Mouse (Mus musculus) thymus, adult 18-20 months (tissue): ENCODE data around the gene Olfr70.
A peak's percentile ranks its signal among the peaks of the same experiment; 100 is the strongest.

Source experiments
- DNase-seq, 2 experiments: peaks; one replicate each; pipeline ENCODE4 v3.0.0; 2022; ENCODE audit warnings: mixed read lengths in 2 of 2

Olfr70 gene

GRCm38 (mm10) chr4:43709869-43710268, 9.3 kb upstream of the Olfr70 start, which contains the start of gene Olfr71:
Gene Olfr71, minus strand, starts transcription at chr4:43710255.
- no peak for DNase-seq

DNA sequence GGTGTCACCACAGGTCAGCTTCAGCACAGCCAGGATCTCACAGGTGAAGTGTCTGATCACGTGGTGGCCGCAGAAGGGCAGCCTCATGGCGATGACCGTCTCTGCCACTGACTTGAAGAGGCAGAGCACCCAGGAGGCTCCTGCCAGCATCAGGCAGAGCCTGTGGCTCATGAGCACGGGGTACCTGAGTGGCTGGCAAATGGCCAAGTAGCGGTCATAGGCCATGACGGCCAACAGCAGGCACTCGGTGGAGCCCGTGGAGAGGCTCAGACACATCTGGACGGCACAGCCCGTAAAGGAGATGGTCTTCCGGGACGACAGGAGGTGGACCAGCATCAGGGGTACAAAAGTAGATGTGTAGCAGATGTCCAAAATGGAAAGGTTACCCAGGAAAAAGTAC, 5.4 kb upstream of the Olfr70 start:
- DNase-seq = no peak

- no peak for DNase-seq
These were observed 3.2 kb upstream of the Olfr70 start for GRCm38 (mm10) chr4:43703851-43704250.

DNA sequence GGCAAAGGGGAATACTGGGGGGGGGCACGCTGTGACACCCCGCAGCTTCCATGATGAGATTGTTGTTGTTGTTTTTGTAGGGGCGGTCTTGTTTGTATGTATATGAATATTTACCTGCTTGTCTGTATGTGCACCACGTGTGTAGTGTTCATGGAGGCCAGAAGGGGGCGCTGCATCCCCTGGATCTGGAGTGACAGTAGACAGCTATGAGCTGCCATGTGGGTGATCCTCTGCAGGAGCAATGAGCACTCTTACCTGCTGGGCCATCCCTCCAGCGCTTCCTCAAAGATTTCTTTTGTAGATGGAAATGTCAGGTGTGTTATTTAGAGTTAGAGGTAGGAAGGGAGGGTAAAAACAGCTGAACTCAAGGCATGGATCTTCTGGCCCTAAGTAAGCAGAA, 2.8 kb upstream of the Olfr70 start:
- DNase-seq = no peak

GRCm38 (mm10) chr4:43696561-43696960, 4.0 kb downstream of the Olfr70 start:
- DNase-seq = no peak

DNA sequence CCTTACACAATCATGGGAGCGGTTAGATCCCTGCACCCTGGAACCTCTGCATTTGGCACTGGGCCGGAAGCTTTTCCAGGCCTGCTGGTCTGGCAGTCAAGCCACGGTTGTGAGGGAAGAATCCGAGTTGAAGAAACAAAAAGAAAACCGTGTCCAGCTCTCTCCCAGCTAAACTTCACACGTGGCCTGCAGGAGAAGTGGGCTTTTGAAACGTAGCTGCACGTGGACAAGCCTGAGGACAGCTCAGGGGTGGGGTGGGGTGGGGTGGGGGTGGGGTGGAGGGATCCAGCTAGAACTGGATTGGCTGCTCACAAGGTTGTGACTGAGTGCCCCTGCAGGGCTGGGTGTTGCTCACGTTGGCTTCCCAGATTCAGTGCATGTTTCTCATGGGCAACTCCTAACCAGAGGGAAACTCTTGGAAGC, 5.3 kb downstream of the Olfr70 start:
- no peak for DNase-seq

GRCm38 (mm10) chr4:43694439-43695248, 6.0 kb downstream of the Olfr70 start:
- no peak for DNase-seq

GRCm38 (mm10) chr4:43693806-43694241, 6.8 kb downstream of the Olfr70 start:
- DNase-seq = no peak

- DNase-seq = no peak
These were observed 9.6 kb downstream of the Olfr70 start for GRCm38 (mm10) chr4:43691026-43691425.

DNA sequence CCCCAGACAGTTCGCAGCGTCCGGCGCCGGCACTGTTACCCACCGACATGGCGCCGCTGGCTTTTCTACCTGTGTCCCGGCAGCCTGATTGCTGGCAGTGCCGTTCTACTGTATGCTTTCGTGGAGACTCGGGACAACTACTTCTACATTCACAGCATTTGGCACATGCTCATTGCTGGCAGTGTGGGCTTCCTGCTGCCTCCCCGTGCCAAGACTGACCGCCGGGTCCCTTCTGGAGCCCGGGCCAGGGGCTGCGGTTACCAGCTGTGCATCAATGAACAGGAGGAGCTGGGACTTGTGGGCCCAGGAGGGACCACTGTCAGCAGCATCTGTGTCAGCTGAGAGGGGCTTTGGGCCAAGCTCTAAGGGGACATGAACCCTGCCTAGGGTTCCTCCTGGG, 10.6 kb downstream of the Olfr70 start:
- DNase-seq = no peak

DNA sequence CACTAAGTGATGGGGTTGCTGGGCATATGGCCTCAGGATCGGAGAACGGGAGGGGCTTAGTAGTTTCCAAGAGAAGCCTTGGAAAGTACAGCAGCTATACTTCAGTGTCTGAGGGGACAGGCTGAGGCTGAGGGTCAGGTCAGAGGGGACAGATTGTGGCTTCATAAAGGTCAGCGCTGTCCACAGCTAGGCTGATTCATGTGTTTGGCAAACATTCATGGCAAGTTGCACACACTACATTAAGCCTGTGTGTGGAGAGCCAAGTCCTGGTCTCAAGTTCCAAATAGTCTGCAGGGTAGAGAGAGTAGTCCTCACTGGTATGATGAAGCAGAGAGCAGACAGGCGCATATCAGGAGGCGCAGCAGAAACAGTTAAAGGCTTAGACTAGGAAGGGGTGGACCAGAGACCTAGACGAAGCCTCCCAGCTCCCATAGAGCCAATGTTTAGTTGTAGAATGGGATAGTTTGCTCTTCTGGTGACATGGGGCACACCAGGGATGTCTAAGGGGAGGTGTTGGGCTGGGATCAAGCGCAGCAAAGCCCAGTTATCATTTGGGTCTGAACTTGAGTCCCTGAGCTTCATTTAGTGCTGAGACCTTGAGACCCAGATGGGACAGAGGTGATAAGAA, 21.1 kb downstream of the Olfr70 start:
- DNase-seq = no peak

DNA sequence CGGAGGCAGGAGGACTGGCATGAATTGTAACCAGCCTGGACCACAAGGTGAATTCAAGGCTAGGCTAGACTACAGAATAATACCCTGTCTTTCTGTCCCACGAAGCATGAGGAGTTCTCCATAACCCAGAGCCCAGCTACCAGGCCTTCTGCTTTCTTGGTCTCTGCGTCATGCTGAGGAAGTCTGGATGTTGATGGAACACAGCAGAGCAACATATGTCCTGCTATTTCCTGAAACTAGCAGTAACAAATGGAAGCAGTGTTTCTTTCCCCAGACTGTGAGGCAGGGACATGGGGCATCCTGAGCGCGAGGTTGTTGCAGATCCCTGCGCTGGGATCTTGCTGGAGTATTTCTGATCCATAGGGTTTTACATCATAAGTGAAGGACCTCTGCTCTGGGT, 22.1 kb downstream of the Olfr70 start:
- no peak for DNase-seq

- no peak for DNase-seq
These were observed 25.0 kb downstream of the Olfr70 start for GRCm38 (mm10) chr4:43675608-43676007.

DNA sequence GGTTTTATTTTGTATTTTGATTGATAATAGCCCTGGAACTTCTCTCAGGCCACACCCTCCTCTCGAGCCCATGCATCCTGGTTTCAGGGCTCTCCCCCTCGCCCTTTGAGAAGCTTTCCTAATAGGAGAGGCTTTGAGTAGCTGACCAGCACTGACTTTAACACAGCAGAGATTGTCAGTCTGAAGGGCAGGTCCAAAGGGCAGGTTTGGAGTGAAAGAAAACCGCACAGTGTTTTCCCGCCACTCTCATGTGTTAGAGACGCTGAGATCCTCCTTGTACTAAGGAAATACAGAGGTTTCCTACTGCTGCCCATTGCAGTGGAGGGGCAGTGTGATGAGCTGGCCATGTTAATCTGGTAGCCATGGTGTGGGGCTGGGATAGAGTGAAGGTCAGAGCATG, 25.6 kb downstream of the Olfr70 start:
- no peak for DNase-seq

DNA sequence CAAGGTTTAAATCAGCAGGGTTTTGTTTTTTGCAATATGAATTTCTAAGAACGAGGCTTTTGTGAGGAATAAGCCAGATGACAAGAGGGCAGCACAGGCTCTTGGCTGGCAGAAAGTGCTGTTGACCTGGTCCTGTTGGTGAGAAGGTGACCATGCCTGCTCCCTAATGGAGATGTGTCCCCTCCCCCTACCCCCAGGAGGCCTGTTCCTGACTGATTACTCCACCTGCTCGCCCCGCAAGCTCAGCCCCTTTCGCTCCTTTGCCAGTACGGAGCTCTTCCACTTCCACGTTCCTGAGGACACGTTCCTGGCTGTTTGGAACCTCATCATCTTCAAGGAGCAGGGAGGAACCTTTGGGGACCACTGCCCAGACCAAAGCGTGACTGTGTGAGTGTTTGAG, 26.9 kb downstream of the Olfr70 start:
- DNase-seq = no peak

- peak; percentile 44 to 45 for DNase-seq
These were observed 28.5 kb downstream of the Olfr70 start for GRCm38 (mm10) chr4:43672070-43672469.

GRCm38 (mm10) chr4:43669428-43669794, 31.2 kb downstream of the Olfr70 start:
- DNase-seq = peak in 1 of 2 experiments; percentile 42

GRCm38 (mm10) chr4:43668782-43669427, 31.7 kb downstream of the Olfr70 start, which contains the start of the genes Tmem8b and Fam221b:
Gene Tmem8b, plus strand, starts transcription at chr4:43668971.
Gene Fam221b, minus strand, starts transcription at chr4:43669145.
- DNase-seq = peak; percentile 76 to 80

DNA sequence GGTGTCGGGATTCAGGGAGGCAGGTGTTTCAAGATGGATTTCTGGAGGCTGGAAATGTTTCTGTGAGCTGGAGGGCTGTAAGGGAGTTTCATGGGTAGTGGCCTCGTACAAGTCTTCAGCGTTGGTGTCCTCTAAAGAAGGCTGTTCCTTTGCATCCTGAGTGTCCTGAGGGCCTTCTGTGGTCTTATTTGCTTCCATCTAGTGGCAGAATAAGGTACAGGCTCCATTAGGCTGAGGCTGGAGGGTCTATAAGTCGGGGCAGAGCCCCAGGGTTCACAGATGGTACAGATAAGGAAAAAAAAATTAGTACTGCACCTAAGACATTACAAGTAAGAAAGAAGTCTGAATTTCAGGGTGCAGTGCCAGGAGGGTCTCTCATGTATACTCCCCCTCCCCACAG, 34.2 kb downstream of the Olfr70 start:
- DNase-seq = no peak

DNA sequence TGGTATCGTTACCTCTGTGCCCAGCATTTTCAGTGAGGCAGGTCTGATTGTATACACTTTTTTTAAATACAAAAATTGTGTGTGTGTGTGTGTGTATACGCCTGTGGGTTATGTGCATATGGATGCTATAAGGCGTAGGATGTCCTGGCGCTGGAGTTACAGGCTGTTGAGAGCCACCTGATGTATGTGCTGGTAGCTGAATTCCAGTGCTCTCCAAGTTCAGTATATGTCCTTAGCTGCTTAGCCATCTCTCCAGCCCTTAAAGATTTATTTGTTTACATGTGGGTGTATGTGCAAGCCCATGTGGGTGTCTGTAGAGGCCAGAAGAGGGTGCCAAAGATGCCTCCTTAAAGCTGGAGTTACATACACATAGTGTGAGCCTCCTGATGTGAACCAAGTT, 43.5 kb downstream of the Olfr70 start:
- DNase-seq = no peak

DNA sequence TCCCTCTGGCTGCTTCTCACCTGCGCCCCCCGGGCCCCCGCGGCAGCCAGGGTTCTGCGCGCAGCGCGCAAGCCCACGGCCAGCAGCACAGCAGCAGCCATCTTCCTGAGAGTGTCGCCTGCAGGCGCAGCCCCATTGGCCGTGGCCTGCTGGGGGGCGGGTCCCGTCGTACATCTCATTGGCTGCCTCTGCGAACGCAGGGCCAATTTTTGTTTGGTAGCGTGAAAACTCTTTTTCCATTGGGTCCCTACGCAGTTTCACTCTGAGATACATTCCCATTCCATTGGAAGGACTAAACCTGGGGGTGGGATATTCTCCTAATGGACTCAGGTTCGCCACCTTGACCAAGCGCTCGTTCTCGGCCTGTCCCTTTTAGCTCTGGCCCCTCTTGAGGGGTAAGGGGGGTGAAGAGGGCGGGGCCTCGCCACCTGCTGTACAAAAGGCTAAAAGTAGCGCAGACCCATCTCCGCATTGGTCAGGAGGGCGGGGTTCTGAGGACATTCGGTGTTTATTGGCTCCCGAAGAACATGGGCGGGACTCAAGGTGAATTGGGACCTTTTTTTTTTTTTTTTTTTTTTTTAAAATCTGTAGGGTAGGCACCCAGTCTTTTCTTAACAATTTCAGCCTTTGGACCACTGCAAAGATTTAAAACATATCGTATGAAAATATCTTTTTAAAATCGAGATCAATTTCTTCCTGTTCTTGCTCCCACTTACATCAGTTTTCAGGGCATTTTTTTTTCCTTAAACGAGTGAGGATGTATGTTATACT, 44.1 kb downstream of the Olfr70 start, which contains the start of gene Hint2:
Gene Hint2, minus strand, starts transcription at position 128 of the 771 bp plus-strand sequence.
- DNase-seq = peak; percentile 91 to 93

GRCm38 (mm10) chr4:43655656-43656338, 44.8 kb downstream of the Olfr70 start:
- no peak for DNase-seq
